Mouse (Mus musculus): ENCODE measurements around the gene Erh. TPM values are rescaled to one million over a fixed set of nuclear protein-coding genes. Genes with fewer than 3 reads are reported as not detected.

The Erh gene
- 69.4 TPM for total RNA-seq (2023)

DNA sequence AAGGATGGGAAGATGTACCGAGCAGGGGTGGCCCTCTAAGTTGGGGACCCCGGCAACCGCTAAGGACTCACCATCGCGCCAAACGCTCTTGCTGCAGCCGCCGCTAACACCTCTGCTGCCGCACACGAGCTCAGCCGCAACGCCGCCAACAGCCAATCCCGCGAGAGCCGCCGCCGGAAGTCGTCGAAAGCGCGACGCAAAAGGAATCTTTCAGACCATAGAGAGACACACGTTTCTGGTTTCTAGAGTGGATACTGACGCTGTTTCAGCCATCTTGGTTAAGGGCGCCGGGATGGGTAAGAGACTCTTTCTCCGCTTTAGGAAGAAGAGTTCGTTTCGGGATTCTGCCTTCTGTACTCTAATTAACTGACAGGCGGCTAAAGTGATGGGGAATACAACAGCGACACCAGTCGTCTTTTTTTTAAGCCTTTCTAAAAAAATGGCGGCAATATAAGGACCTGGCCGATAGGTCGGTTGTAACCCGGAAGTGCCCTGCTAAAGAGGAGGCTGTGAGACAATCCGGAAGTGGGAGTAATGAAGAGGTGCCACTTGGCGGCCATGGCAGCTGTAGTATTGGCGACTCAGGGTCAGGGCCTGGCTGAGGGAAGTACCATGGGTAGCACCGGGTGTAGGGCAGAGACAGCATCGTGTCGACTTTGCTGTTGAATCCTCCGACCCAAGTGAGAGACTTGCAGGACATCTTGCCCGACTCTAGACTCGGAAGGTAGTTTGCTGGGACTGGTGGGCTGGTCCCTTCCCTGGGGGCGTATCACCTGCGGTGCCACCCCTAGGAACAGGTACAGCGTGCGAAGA, at the start of gene Erh, which contains the start of gene Slc39a9:
TSS of gene Erh (minus strand) at position 649 of the 813 bp plus-strand sequence.
TSS of gene Slc39a9 (plus strand) at position 191 of the 813 bp plus-strand sequence.

GRCm38 (mm10) chr12:80692269-80692972, 48.3 kb upstream of the Erh start, which contains the start of gene Plekhd1:
TSS of gene Plekhd1 (plus strand) at chr12:80692591.

Other genes starting within 250 kb of the Erh start
- gene Dcaf5, start 207.7 kb downstream of the Erh start, total RNA-seq (2023), result 57.4 TPM
- 44.4 TPM for gene Exd2, start 181.2 kb downstream of the Erh start, total RNA-seq (2023)
- not detected for gene Galnt16, start 126.1 kb downstream of the Erh start, total RNA-seq (2023)
- gene Slc39a9, start 458 bp downstream of the Erh start, total RNA-seq (2023), result 39.3 TPM
- 1.2 TPM for gene Plekhd1, start 48.2 kb upstream of the Erh start, total RNA-seq (2023)
- not detected for gene Ccdc177, start 116.3 kb upstream of the Erh start, total RNA-seq (2023)
- 133 TPM for gene Susd6, start 146.2 kb upstream of the Erh start, total RNA-seq (2023)

All from CD4-positive naive resting alpha-beta T cell, adult 57 days (primary cell).